ENCODE assay signal across 8 mouse cellular contexts in genomic region chr7:108933794-108934731, GRCm38 (mm10). TPM values are rescaled to one million over a fixed set of nuclear protein-coding genes. Genes with fewer than 3 reads are reported as not detected.
A peak's percentile ranks its signal among the peaks of the same experiment; 100 is the strongest.
DNase-seq lines count a peak whose midpoint lies in the region; ATAC-seq and TF ChIP-seq lines count a peak whose summit lies in the region.

TSS of gene Eif3f (plus strand) at chr7:108934417.

- TF ChIP-seq CTCF in kidney, postnatal 0 days (IDR thresholded peaks at IDR 0.05; ENCODE audit: low read depth) = peak; percentile 92

- peak; percentile 99 for DNase-seq in CD4-positive helper T cell, adult 2 months (ENCODE audit: low read depth, low spot score)
- DNase-seq in brain, embryonic 18.5 days (ENCODE audit: low read depth, low spot score) = peak; percentile 98
- DNase-seq in kidney, postnatal 0 days (ENCODE audit: low spot score) = peak; percentile 99
- peak; percentile 78 for DNase-seq in liver, embryonic 11.5 days (ENCODE audit: low spot score)
- DNase-seq in naive thymus-derived CD4-positive, alpha-beta T cell, adult 2 months (ENCODE audit: low read depth) = peak; percentile 99

- H3K4me3 ChIP-seq in heart, embryonic 12.5 days = peak within 1 kb of the TSS; percentile 96
- peak within 1 kb of the TSS; percentile 98 for H3K4me3 ChIP-seq in kidney, postnatal 0 days (replicated peaks; ENCODE audit: low read depth, low read length)
- peak within 1 kb of the TSS; percentile 86 for H3K4me3 ChIP-seq in liver, embryonic 11.5 days (ENCODE audit: low read depth, low read length)
- peak within 1 kb of the TSS; percentile 98 for H3K4me3 ChIP-seq in stomach, embryonic 14.5 days (ENCODE audit: low read depth, low read length)

- H3K27ac ChIP-seq in heart, embryonic 12.5 days (ENCODE audit: poor library complexity, severe bottlenecking) = peak within 1 kb of the TSS; percentile 71; the same call in 1 of the 2 replicates
- peak within 1 kb of the TSS; percentile 88 for H3K27ac ChIP-seq in kidney, postnatal 0 days
- H3K27ac ChIP-seq in liver, embryonic 11.5 days (ENCODE audit: low read depth, low read length) = peak within 1 kb of the TSS; percentile 52; the same call in 1 of the 2 replicates
- H3K27ac ChIP-seq in stomach, embryonic 14.5 days (ENCODE audit: low read length) = peak within 1 kb of the TSS; percentile 78; the same call in 1 of the 2 replicates

- H3K4me1 ChIP-seq in heart, embryonic 12.5 days (replicated peaks) = peaks cover 12% of the 10 kb centered on the region
- peaks cover 10% of the 10 kb centered on the region for H3K4me1 ChIP-seq in kidney, postnatal 0 days (replicated peaks; ENCODE audit: insufficient read depth, low read length)
- peaks cover 7% of the 10 kb centered on the region for H3K4me1 ChIP-seq in liver, embryonic 11.5 days (replicated peaks; ENCODE audit: control insufficient read depth, insufficient read depth, low read length)
- peaks cover 9% of the 10 kb centered on the region for H3K4me1 ChIP-seq in stomach, embryonic 14.5 days (ENCODE audit: control insufficient read depth, insufficient read depth, low read length)

- 2% methylated on average over 50 of the region's 50 CpGs for WGBS in heart, embryonic 12.5 days
- 2% methylated on average over 50 of the region's 50 CpGs for WGBS in kidney, postnatal 0 days
- 3% methylated on average over 50 of the region's 50 CpGs for WGBS in liver, embryonic 11.5 days
- WGBS in stomach, embryonic 14.5 days = 2% methylated on average over 50 of the region's 50 CpGs

- H3K4me2 ChIP-seq in heart, embryonic 12.5 days = peak within 1 kb of the TSS; percentile 94
- peak within 1 kb of the TSS; percentile 80 for H3K4me2 ChIP-seq in kidney, postnatal 0 days (ENCODE audit: low read length)
- H3K4me2 ChIP-seq in liver, embryonic 11.5 days = peak within 1 kb of the TSS; percentile 71
- peak within 1 kb of the TSS; percentile 84 for H3K4me2 ChIP-seq in stomach, embryonic 14.5 days (replicated peaks; ENCODE audit: low read depth, low read length)

- ATAC-seq in erythroid progenitor cell, adult 5-6 weeks (replicated peaks; ENCODE audit: low FRiP score, poor library complexity, severe bottlenecking) = peak; percentile 97
- ATAC-seq in heart, embryonic 12.5 days (ENCODE audit: insufficient number of reproducible peaks, low FRiP score) = peak; percentile 98
- peak; percentile 99 for ATAC-seq in kidney, postnatal 0 days (replicated peaks; ENCODE audit: low FRiP score, low read depth)
- peak; percentile 95 for ATAC-seq in liver, embryonic 11.5 days (replicated peaks; ENCODE audit: low FRiP score)
- peak; percentile 98 for ATAC-seq in stomach, embryonic 14.5 days (ENCODE audit: insufficient number of reproducible peaks, insufficient read depth, low FRiP score, low read depth)

- peak within 1 kb of the TSS; percentile 98 for H3K9ac ChIP-seq in heart, embryonic 12.5 days
- H3K9ac ChIP-seq in kidney, postnatal 0 days (ENCODE audit: low read depth, low read length) = peak within 1 kb of the TSS; percentile 97
- H3K9ac ChIP-seq in liver, embryonic 11.5 days (ENCODE audit: low read depth, low read length) = peak within 1 kb of the TSS; percentile 90
- peak within 1 kb of the TSS; percentile 95 for H3K9ac ChIP-seq in stomach, embryonic 14.5 days (replicated peaks; ENCODE audit: low read depth, low read length)

- no peaks in the 10 kb centered on the region for H3K9me3 ChIP-seq in heart, embryonic 12.5 days (replicated peaks)
- H3K9me3 ChIP-seq in kidney, postnatal 0 days (replicated peaks; ENCODE audit: low read length) = no peaks in the 10 kb centered on the region
- H3K9me3 ChIP-seq in liver, embryonic 11.5 days (ENCODE audit: control insufficient read depth, low read length) = no peaks in the 10 kb centered on the region
- H3K9me3 ChIP-seq in stomach, embryonic 14.5 days (ENCODE audit: control insufficient read depth, low read depth, low read length) = no peaks in the 10 kb centered on the region

- H3K27me3 ChIP-seq in heart, embryonic 12.5 days (replicated peaks) = no peaks in the 10 kb centered on the region
- no peaks in the 10 kb centered on the region for H3K27me3 ChIP-seq in kidney, postnatal 0 days (ENCODE audit: insufficient read depth, low read length)
- no peaks in the 10 kb centered on the region for H3K27me3 ChIP-seq in liver, embryonic 11.5 days (replicated peaks; ENCODE audit: control insufficient read depth, insufficient read depth, low read length)
- no peaks in the 10 kb centered on the region for H3K27me3 ChIP-seq in stomach, embryonic 14.5 days (ENCODE audit: control insufficient read depth, insufficient read depth, low read length)

- peaks cover 29% of the 10 kb centered on the region for H3K36me3 ChIP-seq in heart, embryonic 12.5 days
- peaks cover 9% of the 10 kb centered on the region for H3K36me3 ChIP-seq in kidney, postnatal 0 days (ENCODE audit: insufficient read depth, low read length)
- peaks cover 22% of the 10 kb centered on the region for H3K36me3 ChIP-seq in liver, embryonic 11.5 days (ENCODE audit: control insufficient read depth, insufficient read depth, low read length)
- H3K36me3 ChIP-seq in stomach, embryonic 14.5 days (ENCODE audit: control insufficient read depth, insufficient read depth, low read length) = peaks cover 13% of the 10 kb centered on the region

RNA-seq across cellular contexts. Expression of gene Eif3f, which starts in this region (rescaled TPM):
- total RNA-seq in erythroid progenitor cell, adult 5-6 weeks (2015; ENCODE audit: low replicate concordance) = 51.1 and 68.1 TPM in 2 replicates
- 25.4 and 26.3 TPM in 2 replicates for total RNA-seq in erythroid progenitor cell, adult 5-6 weeks (2017; ENCODE audit: low replicate concordance)
- polyA plus RNA-seq in heart, embryonic 12.5 days (2016; fragmentation: Nextera tagmentation; extraction: Ambion mirVana) = 50.3 and 52.1 TPM in 2 replicates
- polyA plus RNA-seq in kidney, postnatal 0 days (2015; fragmentation: Nextera tagmentation; extraction: Ambion mirVana) = 97.4 and 104 TPM in 2 replicates
- 82.8 and 87.8 TPM in 2 replicates for polyA plus RNA-seq in liver, embryonic 11.5 days (2014; fragmentation: Nextera tagmentation; extraction: Ambion mirVana)
- 110 and 113 TPM in 2 replicates for polyA plus RNA-seq in stomach, embryonic 14.5 days (2014; fragmentation: Nextera tagmentation; extraction: Ambion mirVana)

Comparison
In these comparisons a context has a peak if more than half of its experiments do, and no peak if none do; other contexts are left out.
1. Peak in every context shown above with its lines: DNase-seq, ATAC-seq, H3K4me3 ChIP-seq and H3K27ac ChIP-seq.